Mouse (Mus musculus) heart, adult 18-20 months (tissue): ENCODE measurements at regions not wholly inside any gene's neighbourhood (a gene's known extent, or its start where the extent isn't known, plus 50 kb on each side); places are given as distances from the start of the nearest gene placed in this dataset.

Experiments used
- DNase-seq, 2 experiments: peaks; one replicate each; pipeline ENCODE4 v3.0.0; 2021 to 2022; ENCODE audit warnings: mixed read lengths in 1 of 2

DNA sequence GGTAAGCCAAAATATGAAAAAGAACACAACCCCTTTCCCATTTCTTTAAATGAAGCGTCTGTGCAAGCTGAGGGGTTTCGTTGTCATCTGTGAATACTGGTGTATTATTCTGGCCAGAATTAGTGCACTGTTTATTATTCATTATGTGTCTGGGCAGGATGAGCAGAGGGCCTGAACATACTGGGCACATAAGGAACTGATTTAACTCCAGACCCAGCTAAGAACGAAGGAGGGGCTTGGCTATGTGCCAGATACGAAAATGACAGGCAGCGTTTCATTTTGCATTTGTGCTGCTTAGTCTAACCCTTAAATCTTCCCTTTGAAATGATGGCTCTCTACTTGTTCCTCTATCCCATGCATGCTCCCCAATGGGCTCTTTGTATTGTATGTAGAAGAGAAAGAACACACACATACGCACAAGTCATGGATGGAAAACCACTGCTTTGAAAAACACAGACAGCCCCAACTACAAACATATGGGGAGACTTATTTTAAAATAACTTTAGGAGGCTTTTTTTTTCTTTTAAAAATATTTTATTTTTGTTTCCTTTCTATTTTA is 213.4 kb upstream of the Dcn start:
- DNase-seq = no peak

DNA sequence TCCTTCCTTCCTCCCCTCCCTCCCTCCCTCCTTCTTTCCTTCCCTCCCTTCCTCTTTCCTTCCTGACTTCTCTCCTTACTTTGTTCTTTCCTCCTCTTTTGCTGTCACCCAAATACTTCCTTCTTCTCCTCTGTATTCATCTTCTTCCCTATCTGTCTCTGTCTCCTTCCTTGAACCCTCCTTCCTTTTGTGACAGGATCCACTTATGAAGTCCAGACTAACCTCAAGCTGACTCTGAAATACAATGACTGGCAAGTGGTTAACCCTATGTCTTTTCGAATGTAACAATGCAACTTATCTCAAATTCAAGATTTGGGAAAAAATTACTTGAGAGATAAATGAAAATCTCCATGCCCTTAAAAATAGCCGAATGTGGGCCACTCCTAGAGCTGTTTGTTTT is 197.0 kb upstream of the Dcn start:
- no peak for DNase-seq

DNA sequence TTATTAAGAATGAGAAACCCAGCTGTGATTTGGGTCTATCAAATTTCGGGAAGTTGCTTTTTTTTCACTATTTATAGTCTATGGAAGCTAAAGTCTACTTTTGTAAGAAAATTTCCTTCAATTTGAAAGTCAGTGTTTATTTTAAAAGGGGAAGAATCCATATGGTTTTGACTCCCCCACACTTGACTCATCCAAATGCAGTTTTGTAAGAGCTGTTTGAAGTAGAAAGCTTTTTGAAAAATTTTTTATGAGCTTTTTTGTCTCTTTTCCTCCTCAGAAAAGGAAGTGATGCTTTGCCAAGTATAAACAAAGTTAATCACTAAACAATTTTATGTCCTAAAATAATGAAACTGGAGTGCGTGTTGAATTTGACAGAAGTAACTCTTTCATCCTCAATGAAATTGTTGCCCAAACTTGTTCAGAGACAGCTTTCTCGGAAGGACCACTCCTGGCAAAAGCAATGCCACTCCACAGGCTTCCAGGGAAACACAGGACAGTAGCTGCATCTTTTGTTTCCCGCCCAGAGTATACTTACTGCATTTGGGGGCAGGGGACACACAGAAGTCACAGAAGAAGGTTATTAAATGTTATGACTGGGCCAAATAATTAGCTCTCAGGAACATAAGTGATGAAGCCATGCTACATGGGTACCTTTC is 196.4 kb upstream of the Dcn start:
- DNase-seq = no peak

DNA sequence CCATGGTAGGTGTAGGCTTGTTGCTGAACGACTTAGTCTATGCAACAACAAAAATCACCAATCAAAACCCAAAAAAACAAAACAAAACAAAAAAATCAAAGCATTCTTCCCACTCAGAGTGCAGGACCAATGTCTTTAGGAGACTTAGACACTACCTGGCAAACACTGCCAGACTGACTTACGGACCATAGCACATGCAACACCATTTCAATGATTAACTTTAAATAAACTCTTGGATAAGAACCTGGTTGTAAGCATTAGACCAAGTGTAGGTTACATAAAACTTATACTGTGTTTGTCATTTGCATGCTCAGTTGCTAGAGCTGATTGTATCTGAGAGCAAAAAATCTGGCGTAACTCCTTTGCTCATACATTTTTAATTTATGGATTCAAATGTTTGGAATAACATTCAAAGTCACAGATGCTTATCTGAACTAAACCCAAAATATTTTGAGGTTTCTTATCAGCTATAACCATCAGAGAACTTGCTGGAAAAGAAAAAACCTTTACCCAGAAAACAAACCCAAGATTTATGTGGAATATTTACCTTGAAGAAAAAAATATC is 174.5 kb upstream of the Dcn start:
- DNase-seq = no peak

DNA sequence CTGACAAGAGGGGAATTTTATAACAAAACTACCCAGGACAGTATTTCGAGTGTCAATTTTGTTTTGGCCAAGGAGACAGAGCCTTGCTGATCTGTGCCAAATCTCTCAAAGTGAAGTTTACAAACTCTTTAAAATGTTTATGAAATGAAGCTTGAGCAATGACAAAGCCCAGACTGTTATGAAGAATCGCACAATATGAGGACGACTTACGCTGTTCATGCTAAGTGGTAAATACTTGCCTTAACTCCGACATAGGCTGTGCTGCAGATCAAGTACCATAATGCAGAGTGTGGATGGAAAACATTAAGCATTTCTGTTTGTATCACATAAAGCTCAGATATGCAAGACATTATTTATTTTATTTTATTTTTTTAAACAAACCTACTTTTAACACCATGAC is 169.8 kb upstream of the Dcn start:
- no peak for DNase-seq

DNA sequence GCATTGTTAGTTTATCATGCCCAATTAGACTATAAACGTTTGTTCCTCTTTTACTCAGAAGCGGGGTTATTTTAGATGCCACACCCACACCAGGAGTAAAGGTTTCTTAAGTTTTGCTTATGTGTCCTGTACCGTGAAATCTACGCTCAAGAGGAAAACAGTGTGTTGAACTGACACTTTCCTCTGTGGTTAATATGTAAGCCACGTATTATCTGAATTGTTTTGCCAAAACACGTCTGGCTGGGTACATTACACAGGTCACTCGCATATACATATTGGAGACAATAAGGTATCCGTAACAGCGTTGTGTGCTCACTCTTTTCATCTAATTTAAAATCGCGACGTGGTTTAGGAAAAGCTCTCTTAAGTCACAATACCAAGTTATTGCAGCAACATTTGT is 166.9 kb upstream of the Dcn start:
- peak in 1 of 2 experiments; percentile 20 for DNase-seq

DNA sequence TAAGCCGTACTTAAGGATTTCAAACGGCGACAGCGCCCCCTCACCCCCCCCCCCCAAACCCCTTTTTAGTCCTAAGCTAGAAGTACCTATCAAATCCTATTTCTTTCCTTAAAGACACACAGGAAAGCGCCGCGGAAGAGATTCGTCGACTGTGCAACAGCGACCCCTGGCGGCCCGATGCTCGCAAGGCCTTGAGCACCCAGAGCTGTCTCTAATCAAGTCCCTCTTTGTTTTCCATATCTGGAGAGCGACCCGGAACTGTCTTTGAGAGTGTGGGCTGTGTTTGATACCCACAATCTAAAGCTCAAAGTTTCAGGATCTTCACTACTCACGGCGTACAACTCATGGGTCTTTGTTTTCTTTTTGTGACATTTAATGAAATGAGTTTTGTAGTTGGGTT is 166.4 kb upstream of the Dcn start:
- DNase-seq = peak; percentile 91 to 97

DNA sequence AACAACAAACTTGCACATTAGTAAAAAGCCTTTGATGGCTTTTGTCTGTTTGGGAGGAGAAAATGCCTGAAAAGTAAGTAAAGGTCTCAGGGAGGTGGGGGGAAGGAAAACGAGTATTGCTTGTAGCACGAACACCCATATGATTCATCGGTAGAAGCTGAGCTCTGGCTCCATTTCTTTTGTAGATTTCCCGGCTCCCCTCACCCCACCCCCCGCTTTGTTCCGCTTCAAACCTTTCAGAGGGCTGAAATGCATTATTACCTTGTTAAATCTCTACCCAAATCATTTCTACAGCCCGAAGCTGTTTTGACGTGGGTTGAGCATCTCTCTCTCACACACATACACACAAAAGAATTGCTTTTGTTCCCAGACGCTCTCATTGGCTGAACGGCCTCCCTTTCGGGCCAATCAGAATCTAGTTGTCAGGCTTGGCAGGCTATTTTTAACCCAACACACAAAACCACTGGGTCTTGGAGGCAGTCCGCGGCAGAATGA is 166.0 kb upstream of the Dcn start:
- peak; percentile 91 to 94 for DNase-seq

DNA sequence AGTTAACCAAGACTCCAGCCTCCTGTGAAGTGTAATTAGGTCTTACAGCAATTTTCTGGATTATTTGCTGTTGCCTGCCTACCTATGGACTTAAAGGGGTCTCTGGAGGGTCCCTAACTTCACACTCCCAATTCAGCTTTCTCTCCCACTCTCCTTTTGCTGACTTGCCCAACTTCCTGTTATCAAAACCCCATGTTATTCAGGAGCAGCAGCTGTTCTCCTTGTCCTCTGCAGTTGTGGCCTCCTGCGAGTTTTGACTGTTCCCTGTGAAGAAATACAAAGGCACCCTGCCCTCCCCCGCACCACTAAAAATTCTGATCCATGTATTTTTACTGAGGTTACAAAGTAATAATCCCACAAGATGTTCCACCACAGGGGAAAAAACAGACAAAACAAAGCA is 146.8 kb upstream of the Dcn start:
- no peak for DNase-seq

DNA sequence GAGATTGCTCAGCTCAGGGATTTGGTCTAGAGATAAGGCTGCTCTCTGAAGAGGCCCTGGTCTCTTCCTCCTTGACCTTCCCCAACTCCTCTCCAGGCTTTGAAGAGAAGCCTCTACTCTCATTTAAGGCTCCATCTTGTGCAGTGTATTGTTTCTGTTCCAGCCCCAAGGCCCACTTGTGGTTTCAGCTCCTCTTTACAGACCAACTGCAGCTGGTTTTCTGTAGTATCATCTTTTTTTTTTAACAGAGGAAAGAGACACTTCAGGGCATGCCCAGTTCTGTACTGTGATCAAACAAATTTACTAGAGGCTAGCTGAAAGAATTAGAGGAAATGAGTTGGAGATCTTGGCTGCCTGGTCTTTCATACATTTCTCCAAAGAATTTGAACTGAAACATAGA is 145.4 kb upstream of the Dcn start:
- DNase-seq = no peak

DNA sequence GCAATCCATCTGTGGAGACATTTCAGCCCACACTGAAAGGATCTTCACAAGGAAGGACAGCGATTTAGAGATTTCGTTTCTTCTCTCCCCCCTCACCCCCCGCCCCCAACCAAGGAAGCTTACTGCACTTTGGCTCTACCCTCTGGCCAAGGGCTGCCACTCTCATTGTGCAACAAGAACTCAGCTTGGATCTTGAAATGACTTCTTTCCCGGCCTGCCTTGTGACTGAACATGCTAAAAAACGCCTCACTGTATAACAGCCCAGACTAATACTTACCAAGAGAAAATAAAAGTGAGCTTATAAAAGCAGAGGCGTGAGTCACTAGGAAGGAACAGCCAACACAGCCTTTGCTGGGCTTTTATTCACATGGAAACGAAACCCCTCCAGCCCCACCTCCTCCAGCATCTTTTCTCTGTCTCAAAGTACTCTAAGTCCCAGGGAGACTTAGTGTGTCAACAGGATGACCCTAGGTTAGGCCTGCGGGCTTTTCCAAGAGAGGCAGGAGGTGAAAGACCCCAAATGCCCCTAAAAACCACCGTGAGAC is 144.7 kb upstream of the Dcn start:
- DNase-seq = peak in 1 of 2 experiments; percentile 12

DNA sequence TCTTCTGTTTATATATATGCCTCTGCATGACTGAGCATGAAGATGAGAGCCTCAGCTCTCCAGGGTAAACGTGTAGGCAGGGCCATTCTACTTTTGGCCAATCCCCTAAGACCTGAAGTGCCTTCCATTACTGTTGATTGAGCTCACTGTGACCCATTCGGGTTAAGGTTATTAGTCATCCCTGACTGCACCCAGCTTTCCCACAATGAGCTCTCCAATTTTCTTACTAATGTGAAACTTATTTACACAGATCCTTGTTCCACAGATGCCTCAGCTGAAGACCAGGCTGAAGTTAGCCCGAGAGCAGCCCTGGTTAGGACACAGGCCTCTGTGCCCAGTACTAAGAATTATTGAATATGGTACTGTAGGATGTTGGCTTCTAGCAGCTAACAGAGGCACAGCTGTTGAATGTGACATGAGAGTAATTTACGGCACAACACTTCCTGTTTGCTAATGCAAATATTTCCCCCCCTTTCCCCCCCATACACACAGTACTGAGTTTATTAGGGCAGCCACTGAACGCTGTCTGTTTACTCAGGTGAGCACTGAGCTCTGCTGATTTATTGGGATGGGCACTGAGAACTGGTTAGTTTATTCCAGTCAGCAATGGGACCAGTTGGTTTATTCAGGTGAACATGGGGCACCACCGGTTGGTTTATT is 141.2 kb upstream of the Dcn start:
- DNase-seq = no peak

DNA sequence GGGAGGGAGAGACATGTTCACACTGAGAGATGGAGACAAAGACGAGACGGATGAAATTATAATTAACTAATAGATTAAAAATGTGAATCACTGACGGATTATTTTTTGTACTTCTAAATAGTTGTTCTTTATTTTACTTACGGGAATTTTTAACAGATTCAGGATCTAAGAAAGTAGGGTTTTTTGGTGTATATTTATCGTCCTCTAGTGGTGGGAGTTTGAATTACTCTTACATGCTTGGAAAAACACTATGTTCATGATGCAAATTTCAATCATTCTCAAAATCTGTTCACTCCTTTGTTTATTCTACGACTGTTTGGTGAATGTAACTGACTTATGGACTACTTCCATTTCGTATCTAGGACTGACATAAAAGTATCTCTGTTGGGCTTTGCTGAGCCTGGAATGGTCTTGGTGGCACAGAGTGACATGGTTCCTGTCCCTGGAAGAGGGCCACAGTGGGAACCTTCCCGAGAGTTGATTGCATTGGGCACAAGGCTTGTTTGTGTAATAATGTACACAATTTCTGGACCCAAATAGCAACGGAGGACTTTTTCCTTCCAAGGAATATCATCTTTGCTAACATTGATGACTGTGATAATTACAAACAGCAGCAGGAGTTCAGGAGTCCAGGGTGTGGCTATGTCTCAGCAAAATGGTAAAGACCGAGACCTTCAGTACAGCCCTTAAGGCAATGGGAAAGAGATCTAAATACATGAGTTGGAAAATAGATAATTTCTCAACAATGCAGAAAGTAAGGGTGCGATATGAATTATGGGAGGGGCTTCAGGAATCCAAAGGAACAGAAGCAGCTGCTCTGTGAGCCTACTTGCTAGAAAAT is 139.3 kb upstream of the Dcn start:
- DNase-seq = peak in 1 of 2 experiments; percentile 41

DNA sequence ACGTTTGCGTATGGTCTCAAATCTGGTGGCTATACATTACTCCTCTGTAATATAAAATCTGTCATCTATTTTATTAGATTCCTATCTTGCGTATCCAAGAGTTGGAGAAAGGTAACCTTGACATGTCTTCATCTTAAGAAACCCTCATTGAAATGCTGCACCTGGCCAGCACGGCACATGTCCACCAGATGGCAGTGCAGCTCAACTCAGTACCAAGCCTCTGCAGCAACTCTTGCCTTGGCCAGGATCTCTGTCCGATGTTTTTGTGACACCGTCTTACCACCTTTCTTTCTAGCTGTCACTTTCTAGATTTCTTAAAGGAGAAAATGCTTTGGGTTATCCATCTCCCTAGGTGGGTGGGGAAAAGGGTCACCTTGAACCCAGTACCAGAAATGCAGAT is 134.1 kb upstream of the Dcn start:
- DNase-seq = peak; percentile 60 to 86

DNA sequence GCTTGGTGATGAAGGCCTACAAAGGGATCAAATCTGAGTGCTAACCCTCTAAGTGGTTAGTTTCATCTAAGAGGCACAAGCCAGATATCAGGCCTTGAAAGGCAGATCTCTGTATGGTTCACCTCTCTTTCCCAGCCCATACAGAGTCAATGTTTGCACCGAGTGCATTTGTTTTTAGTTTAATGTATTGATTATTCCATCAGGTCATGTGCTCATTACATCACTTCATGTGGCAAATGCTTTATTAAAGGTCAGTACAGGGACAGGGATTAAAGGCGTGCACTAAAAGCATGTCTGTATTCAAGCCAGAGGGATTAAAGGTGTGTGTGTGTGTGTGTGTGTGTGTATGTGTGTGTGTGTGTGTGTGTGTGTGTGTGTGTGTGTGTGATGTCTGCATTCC is 132.5 kb upstream of the Dcn start:
- DNase-seq = no peak

DNA sequence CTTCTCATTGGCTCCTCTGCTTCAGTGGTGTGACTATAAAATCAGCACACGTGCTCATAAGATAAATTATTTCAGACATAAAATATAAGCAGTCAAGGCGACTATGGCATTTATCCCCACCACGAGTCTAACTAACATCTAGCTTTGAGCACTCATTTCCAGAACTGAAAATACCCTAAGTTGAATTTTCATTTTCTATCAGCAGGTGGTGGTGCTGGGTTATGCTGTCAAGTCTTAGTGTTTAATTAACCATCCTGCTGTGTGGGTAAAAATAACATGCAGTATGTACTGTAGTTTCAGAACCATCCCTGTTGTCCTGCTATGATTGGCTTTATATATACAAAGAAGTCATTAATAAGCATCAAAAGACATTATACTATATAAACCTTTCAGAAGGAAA is 110.8 kb upstream of the Dcn start:
- DNase-seq = no peak

DNA sequence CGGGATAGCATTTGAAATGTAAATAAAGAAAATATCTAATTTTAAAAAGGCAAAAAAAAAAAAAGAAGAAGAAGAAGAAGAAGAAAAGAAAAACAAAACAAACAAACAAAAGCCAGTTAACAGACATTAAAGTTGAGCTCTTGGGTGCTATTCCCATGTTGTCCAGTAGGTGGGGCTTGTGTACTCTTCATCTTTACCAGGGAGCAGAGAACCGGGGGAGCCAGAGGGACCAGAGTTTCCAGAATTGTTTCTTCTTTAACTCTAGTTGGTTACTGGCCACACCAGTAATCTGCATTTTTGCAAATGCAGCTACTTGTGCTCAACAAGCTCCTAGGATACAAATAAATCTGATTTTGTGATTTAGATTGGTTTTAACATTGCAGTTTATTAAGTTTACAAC is 103.6 kb upstream of the Dcn start:
- DNase-seq = peak; percentile 60 to 80

DNA sequence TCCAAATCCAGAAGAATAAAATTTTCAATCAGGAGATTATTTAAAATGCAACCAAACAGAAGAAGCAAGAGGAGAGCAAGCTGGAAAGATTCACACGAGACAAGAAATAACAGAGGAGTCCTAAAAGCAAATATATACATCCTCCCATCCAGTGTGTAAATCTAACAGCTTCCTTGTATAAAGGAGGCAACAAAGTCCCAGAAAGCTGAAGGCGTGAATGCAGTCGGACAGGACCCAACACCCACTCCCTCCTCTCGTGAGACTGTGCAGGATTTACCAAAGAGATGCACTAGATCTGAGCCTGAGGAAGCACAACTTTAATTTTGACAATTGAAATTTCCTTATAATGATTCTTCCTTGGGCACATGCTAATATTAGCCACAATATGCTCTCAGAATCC is 103.0 kb upstream of the Dcn start:
- DNase-seq = no peak

DNA sequence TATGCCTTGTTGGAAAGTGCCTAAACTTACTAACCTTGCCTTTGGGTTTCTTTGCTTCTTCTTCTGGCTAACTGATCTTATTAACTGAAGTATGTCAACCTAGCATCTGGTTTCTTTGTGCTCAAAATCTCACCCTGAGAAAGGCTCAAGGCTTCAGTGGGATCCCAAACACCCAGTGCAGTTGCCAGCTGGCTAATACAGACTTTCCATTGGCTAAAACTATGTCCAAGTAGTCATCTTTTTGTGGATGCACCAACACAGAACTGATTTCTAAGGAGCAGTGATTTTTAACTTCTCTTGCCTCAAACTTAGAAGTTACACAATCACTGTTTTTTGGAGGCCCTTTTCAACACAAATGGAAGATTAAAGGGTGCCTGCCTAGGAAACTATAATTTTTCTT is 97.8 kb upstream of the Dcn start:
- peak; percentile 42 to 67 for DNase-seq

DNA sequence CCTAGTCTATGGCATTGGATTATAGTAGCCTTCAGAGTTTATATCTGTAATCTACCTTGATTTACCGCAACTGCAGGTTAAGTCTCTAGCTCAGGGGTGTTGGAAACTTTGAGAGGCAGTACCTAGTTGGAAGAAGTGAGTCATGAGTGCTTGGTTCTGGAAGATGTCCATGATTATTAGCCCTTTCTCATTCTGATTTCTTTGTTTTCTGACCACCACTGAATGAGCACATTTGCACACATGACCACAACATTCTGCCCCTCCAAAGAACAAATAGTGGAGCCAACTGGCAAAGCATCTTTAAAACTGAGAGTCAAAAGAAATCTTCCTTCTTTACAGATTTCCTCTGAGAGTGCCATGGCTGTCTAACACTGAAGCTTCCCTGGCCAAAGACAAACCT is 95.5 kb upstream of the Dcn start:
- DNase-seq = no peak

DNA sequence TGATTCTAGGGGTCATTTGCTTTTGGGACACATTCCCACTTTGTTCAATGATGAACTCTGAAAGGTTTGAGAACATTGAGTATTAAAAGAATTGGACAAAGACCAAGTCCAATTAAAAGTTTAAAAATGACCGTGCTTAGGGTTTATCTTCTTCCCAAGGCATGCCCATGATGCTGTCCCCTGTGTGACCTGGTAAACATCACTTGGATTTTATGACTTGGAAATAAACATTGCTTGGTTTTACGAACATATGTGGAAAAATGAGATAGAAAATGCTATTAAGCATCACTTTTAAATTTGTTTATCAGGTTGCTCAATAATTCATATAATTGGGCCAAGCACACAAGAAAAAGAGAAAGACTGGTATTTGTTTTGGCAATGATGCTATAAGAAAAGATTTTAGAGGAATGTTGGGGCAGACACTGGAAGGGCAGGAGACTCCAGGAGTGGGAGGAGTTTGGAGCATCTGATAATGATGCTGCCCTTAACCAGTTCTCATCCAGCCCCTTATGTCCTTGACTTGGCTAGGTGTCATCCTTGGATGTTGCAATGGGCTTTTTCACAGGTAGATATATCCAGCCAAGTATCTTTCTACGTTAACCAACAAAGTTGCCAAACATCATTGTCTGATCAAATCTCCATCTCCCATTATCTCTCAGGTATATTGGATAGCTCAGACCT is 92.1 kb upstream of the Dcn start:
- peak in 1 of 2 experiments; percentile 20 for DNase-seq
